Mouse (Mus musculus) neural tube, embryonic 11.5 days (tissue): ENCODE results near the gene Lyz1. TPM values are rescaled to one million over a fixed set of nuclear protein-coding genes. Genes with fewer than 3 reads are reported as not detected.
"Not testable (repeated sequence)": the region's sequence is repeated elsewhere in the genome, so short reads cannot be mapped to it uniquely, and the experiment has no call there.

ENCODE experiments used
- ATAC-seq: fragments of 200-750 bp; cut with Nextera tagmentation; 2 replicates; pipeline ENCODE4 v1.8.0; 2017; ENCODE audit warnings: moderate number of reproducible peaks, mild to moderate bottlenecking, moderate TSS enrichment, moderate library complexity; ENCODE audit not compliant: insufficient read depth, low FRiP score, low TSS enrichment
- DNase-seq: peaks from one replicate; pipeline ENCODE4 v3.0.0-alpha.2; 2015; ENCODE audit warnings: low spot score
- H3K27ac ChIP-seq: fragments of 300-500 bp; sonication (generic); 2 replicates; pipeline ENCODE4 v1.5.1; 2014; ENCODE audit warnings: low read depth, mild to moderate bottlenecking, low read length
- H3K27me3 ChIP-seq: fragments of 300-500 bp; sonication (generic); 2 replicates; pipeline ENCODE4 v1.6.1; 2014; ENCODE audit warnings: mild to moderate bottlenecking, low read length, mixed read lengths; ENCODE audit not compliant: control insufficient read depth, insufficient read depth
- H3K36me3 ChIP-seq: fragments of 300-500 bp; sonication (generic); 2 replicates; pipeline ENCODE4 v1.6.1; 2014; ENCODE audit warnings: mild to moderate bottlenecking, low read length, moderate library complexity, mixed read lengths; ENCODE audit not compliant: control insufficient read depth, insufficient read depth
- H3K4me1 ChIP-seq: fragments of 300-500 bp; sonication (generic); 2 replicates; pipeline ENCODE4 v1.6.1; 2014; ENCODE audit warnings: low read length, mixed read lengths; ENCODE audit not compliant: control insufficient read depth, insufficient read depth
- H3K4me2 ChIP-seq: fragments of 300-500 bp; sonication (generic); 2 replicates; pipeline ENCODE4 v1.6.1; 2014; ENCODE audit warnings: low read depth, mild to moderate bottlenecking, moderate library complexity
- H3K4me3 ChIP-seq: fragments of 300-500 bp; sonication (generic); 2 replicates; pipeline ENCODE4 v1.5.1; 2014; ENCODE audit warnings: low read depth, low read length
- H3K9ac ChIP-seq: fragments of 300-500 bp; sonication (generic); 2 replicates; pipeline ENCODE4 v1.6.1; 2014; ENCODE audit warnings: mild to moderate bottlenecking, low read length
- H3K9me3 ChIP-seq: fragments of 300-500 bp; sonication (generic); 2 replicates; pipeline ENCODE4 v1.6.1; 2016; ENCODE audit warnings: low read length; ENCODE audit not compliant: control insufficient read depth
- WGBS: fragments of 180-500 bp; shearing (Covaris S2); extraction: QIAGEN DNeasy Blood & Tissue Kit; methylation state at CpG from one replicate; pipeline ENCODE4 v1.1.7; 2014; 5-methylcytosine and 5-hydroxymethylcytosine counted together
- polyA plus RNA-seq: library from polyadenylated mRNA; unstranded; fragments of >200 nt; fragmentation: Nextera tagmentation; extraction: Ambion mirVana; gene quantifications from 2 replicates; pipeline ENCODE4 v1.2.1, GENCODE M21; 2014

The Lyz1 gene
- polyA plus RNA-seq, 1 experiment from 2014 or later = not detected

GRCm38 (mm10) chr10:117290936-117291335 lies 1.7 kb downstream of the Lyz1 start:
- not testable (repeated sequence) for ATAC-seq, H3K9ac ChIP-seq, H3K27ac ChIP-seq, H3K4me3 ChIP-seq, H3K4me2 ChIP-seq, H3K36me3 ChIP-seq, DNase-seq, H3K4me1 ChIP-seq, H3K9me3 ChIP-seq, H3K27me3 ChIP-seq
- WGBS = 91% methylated on average over 6 of the region's 6 CpGs

GRCm38 (mm10) chr10:117290046-117290870 lies 2.4 kb downstream of the Lyz1 start:
- 44% methylated on average over 6 of the region's 6 CpGs for WGBS
- DNase-seq = no peak
- H3K9me3 ChIP-seq = no peaks in the 10 kb centered on the region

GRCm38 (mm10) chr10:117289034-117289505 lies 3.6 kb downstream of the Lyz1 start:
- 78% methylated on average over 5 of the region's 5 CpGs for WGBS
- not testable (repeated sequence) for ATAC-seq, H3K27me3 ChIP-seq, H3K4me2 ChIP-seq, H3K4me1 ChIP-seq, H3K9me3 ChIP-seq, H3K27ac ChIP-seq, H3K9ac ChIP-seq, H3K4me3 ChIP-seq, H3K36me3 ChIP-seq, DNase-seq

More at GRCm38 (mm10) chr10:117290046-117290870, 2.4 kb downstream of the Lyz1 start:
- no peaks in the 10 kb centered on the region for H3K36me3 ChIP-seq
- H3K27ac ChIP-seq = no peak overlapping the region
- H3K4me3 ChIP-seq = no peak overlapping the region
- no peak overlapping the region for H3K4me2 ChIP-seq
- H3K9ac ChIP-seq = no peak overlapping the region
- no peaks in the 10 kb centered on the region for H3K27me3 ChIP-seq
- ATAC-seq = no peak
- H3K4me1 ChIP-seq = no peaks in the 10 kb centered on the region

GRCm38 (mm10) chr10:117288197-117289033 lies 4.3 kb downstream of the Lyz1 start:
- no peak for ATAC-seq
- Histone ChIP-seq H3K36me3 (no peaks in the 10 kb centered on the region), H3K4me1 (no peaks in the 10 kb centered on the region), H3K4me3 (no peak overlapping the region), H3K9ac (no peak overlapping the region), H3K4me2 (no peak overlapping the region), H3K27me3 (no peaks in the 10 kb centered on the region), H3K9me3 (no peaks in the 10 kb centered on the region), H3K27ac (no peak overlapping the region)
- WGBS = 91% methylated on average over 9 of the region's 9 CpGs
- DNase-seq = no peak

- H3K4me2 ChIP-seq = no peak overlapping the region
- no peaks in the 10 kb centered on the region for H3K27me3 ChIP-seq
- no peak for DNase-seq
- no peaks in the 10 kb centered on the region for H3K36me3 ChIP-seq
- no peak overlapping the region for H3K9ac ChIP-seq
- ATAC-seq = no peak
- no peaks in the 10 kb centered on the region for H3K4me1 ChIP-seq
- no peak overlapping the region for H3K27ac ChIP-seq
- 87% methylated on average over 3 of the region's 3 CpGs for WGBS
- no peak overlapping the region for H3K4me3 ChIP-seq
- H3K9me3 ChIP-seq = no peaks in the 10 kb centered on the region
Measured at GRCm38 (mm10) chr10:117287226-117287850, 5.3 kb downstream of the Lyz1 start.

GRCm38 (mm10) chr10:117286366-117286970 lies 6.2 kb downstream of the Lyz1 start:
- no peaks in the 10 kb centered on the region for H3K36me3 ChIP-seq
- H3K9me3 ChIP-seq = no peaks in the 10 kb centered on the region
- WGBS = 90% methylated on average over 6 of the region's 6 CpGs
- DNase-seq (no peak), ATAC-seq (no peak)
- H3K27me3 ChIP-seq = no peaks in the 10 kb centered on the region
- no peak overlapping the region for H3K27ac ChIP-seq
- H3K4me3 ChIP-seq = no peak overlapping the region
- H3K9ac ChIP-seq = no peak overlapping the region
- H3K4me1 ChIP-seq = no peaks in the 10 kb centered on the region
- no peak overlapping the region for H3K4me2 ChIP-seq

- not testable (repeated sequence) for H3K9ac ChIP-seq, H3K4me1 ChIP-seq, H3K36me3 ChIP-seq, DNase-seq, ATAC-seq, H3K27me3 ChIP-seq, H3K4me2 ChIP-seq, H3K4me3 ChIP-seq, H3K9me3 ChIP-seq, H3K27ac ChIP-seq
- 92% methylated on average over 3 of the region's 7 CpGs for WGBS
Measured at GRCm38 (mm10) chr10:117285584-117285983, 7.1 kb downstream of the Lyz1 start.
